Mouse (Mus musculus): Measurements from ENCODE around the gene Btrc. TPM values are rescaled to one million over a fixed set of nuclear protein-coding genes. Genes with fewer than 3 reads are reported as not detected.
"Not testable (repeated sequence)": the region's sequence is repeated elsewhere in the genome, so short reads cannot be mapped to it uniquely, and the experiment has no call there.

The Btrc gene
- total RNA-seq, 2 experiments from 2014 or later = 99.4 to 104 TPM

GRCm38 (mm10) chr19:45510680-45511079, 147.1 kb downstream of the Btrc start:
- no peak for DNase-seq (ENCODE audit: low spot score in 2 of 2)
- intact Hi-C loops (cut with DNase I) = no loop called here

DNA sequence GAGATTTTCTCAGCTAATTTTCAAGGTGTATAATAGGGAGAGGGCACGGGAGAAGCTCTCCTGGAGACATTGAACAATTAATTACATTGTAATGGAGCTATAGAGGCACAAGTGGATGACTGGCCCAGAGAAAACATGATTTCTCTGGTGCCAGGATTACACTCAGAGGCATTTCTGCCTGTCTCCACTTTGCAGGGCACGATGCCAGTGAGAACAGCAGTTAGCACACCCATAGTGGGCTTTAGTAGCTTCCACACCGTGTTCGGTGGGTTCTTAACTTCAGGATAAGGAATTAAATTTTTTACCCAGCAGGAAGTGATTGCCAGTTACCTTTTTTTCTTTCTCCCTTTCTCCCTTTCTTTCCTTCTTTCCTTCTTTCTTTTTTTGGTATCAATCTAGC, 147.9 kb downstream of the Btrc start:
- intact Hi-C loops (cut with DNase I) = no loop called here
- no peak for DNase-seq (ENCODE audit: low spot score in 2 of 2)

DNA sequence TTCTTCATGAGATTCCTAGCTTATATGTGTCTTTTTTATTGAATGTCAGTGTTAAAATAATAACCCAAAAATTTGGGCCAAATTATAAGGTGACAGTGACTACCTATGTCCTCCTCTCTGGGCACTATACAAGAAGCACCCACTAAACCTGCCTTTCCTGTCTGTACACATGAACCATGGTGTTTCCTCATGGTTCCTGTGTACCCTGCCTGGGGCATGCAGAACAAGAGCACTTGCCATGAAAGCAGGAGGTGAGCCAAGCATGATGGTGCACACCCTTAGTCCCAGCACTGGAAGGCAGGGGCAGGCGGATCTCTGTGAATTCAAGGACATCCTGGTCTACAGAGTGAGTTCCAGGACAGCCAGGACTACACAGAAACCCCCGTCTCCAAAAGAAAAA, 151.8 kb downstream of the Btrc start:
- intact Hi-C loops (cut with DNase I) = no loop called here
- DNase-seq (ENCODE audit: low spot score in 2 of 2) = no peak

DNA sequence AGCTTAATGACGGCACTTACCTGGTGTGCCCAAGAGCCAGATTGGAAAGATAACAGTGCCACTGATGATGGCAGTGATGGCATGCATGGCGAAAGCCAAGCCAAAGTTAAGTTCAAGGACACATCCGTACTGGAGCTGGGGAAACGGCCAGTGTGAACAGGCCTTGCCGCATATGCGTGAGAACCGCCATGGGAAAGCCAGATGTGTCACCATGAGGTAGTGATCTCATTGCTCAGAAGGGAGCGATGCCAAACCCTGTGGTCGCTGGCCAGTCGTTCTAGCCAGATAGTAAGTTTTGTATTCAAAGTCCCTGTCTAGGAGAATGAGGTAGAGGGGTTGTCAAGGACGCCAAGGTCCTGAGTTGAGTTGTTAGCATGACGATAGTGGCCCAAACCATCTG, 152.7 kb downstream of the Btrc start:
- no peak for DNase-seq (ENCODE audit: low spot score in 2 of 2)
- intact Hi-C loops (cut with DNase I) = no loop called here

DNA sequence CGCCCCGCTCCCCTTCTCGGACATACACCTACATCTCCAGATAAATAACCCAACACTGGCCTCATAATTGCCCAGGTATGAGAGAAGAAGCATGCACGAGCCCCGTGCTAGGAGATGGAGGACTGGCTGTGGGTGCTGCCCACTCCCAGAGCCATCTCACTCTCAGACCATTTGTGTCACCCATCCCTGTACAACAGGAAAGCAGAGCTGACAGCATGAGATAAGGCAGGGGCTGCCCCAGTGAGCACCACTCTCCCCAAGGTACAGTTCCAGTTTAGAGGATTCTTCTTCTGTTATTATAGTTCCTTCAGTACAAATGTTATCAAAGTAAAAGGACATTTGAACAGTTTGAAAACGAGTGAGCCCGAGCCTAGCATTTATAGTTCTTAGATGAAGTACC, 163.8 kb downstream of the Btrc start:
- intact Hi-C loops (cut with DNase I) = no loop called here
- no peak for DNase-seq (ENCODE audit: low spot score in 2 of 2)

GRCm38 (mm10) chr19:45527931-45528534, 164.5 kb downstream of the Btrc start:
- intact Hi-C loops (cut with DNase I) = no loop called here
- DNase-seq (ENCODE audit: low spot score in 2 of 2) = no peak

DNA sequence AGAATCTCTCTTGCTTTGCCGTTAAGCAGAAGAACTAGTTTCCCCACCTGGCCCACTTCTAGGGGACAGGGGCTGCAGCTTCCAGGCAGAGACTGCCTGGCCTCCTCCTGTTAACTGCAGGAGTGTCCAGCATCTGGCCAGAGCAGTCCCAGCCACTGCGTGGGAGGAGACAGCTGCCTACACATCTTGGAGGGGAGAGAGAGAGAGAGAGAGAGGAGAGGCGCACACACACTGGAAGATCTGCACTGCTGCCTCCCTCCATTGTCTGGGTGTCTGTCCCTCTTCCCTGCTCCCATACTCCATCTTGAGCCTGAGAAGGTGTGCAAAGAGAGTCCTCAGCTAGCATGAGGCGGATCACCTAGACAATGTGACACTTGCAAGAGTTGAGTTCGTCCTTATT, 165.8 kb downstream of the Btrc start:
- intact Hi-C loops (cut with DNase I) = no loop called here
- no peak for DNase-seq (ENCODE audit: low spot score in 2 of 2)

GRCm38 (mm10) chr19:45530200-45530995, 166.9 kb downstream of the Btrc start:
- intact Hi-C loops (cut with DNase I) = no loop called here
- DNase-seq (ENCODE audit: low spot score in 2 of 2) = no peak

DNA sequence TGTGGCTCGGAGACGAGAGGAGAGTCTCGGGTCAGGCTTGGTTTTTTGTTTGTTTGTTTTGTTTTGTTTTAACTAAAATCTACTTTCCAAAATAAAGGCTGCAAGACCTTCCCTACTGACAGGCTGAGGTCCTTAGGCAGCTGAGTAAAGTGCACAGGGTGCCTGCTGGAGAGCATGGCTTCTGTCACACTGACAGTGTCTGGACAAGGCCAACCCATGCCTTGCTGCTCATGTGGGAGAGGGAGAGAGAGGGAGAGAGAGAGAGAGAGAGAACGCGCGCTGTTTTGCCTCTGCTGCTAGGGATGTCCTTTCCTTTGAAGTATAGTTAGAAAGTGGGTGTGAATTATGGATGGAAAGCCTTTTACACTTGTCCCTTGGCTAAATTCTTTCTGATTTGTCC, 168.0 kb downstream of the Btrc start:
- intact Hi-C loops (cut with DNase I) = no loop called here
- no peak for DNase-seq (ENCODE audit: low spot score in 2 of 2)

GRCm38 (mm10) chr19:45533617-45534016, 170.1 kb downstream of the Btrc start:
- intact Hi-C loops (cut with DNase I) = no loop called here
- DNase-seq (ENCODE audit: low spot score in 2 of 2) = no peak

DNA sequence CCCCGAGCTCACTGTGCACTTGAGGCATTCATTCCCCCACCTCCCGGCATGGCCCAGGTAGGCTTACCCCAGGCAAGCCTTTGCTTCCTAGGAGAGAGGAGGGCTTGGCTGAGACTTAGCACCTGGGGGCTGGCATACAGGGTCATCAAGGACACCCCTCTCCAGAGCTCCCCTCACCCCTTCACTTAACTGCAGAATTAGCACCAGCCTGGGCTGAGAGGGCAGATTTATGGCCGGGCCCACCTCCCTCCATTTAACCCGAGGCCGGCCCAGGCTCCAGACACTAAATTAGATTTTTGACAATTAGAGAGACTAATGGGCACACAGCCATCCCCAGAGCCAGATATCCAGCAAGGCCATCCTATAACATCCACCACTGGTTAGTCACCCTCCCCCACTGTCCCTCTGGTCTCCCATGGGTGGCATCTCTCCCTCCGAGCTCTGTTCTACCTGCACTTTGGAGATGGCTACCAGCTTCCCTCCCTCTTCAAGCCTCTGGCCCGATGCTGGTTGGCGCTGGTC, 171.7 kb downstream of the Btrc start:
- DNase-seq (ENCODE audit: low spot score in 2 of 2) = no peak
- intact Hi-C loops (cut with DNase I) = no loop called here

DNA sequence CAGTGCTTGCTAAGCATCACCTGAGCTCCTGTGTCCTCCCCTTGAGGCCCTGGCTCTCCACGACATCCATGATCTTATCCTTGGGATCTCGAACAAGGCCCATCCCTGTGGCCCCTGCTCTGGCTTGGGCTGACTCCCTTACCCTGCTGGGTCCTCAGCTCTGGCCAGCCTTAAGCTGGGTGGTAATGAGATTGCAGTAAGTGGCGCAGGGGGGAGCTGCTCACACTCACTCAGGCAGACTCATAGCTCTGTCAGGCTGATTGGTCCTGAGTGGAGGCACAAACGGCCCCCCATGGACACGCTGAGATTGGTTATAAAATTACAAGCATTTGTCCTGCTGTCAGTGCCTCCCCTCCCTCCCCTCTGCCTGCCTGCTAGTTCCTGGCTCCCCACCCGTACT, 172.4 kb downstream of the Btrc start:
- no peak for DNase-seq (ENCODE audit: low spot score in 2 of 2)
- intact Hi-C loops (cut with DNase I) = no loop called here

DNA sequence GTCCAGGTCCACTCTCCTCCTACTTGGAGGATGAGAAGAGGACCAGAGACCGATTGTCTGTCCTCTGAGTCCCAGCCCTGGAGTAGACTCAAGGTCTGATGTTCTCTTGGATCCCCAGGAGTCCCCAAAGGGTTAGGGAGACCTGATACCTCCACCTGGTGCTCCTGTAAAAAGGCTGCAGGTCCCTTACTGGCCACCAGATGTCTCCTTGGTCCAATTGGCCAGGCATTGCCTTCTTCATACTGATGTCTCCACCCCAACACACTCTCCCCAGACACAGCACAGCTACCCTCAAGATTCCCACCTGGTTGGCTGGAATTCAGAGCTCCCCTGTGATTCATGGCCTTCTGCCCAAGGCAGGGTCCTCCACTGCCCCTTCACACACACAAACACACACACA, 174.0 kb downstream of the Btrc start:
- peak; percentile 52 to 57 for DNase-seq (ENCODE audit: low spot score in 2 of 2)
- intact Hi-C loops (cut with DNase I) = no loop called here

- peak; percentile 42 to 67 for DNase-seq (ENCODE audit: low spot score in 2 of 2)
- intact Hi-C loops (cut with DNase I) = loop anchor here (5.0 kb wide), 2 partner anchors 54 to 99 kb away; no protein-coding TSS in a partner anchor
Measured at GRCm38 (mm10) chr19:45540657-45541408, 177.3 kb downstream of the Btrc start.

DNA sequence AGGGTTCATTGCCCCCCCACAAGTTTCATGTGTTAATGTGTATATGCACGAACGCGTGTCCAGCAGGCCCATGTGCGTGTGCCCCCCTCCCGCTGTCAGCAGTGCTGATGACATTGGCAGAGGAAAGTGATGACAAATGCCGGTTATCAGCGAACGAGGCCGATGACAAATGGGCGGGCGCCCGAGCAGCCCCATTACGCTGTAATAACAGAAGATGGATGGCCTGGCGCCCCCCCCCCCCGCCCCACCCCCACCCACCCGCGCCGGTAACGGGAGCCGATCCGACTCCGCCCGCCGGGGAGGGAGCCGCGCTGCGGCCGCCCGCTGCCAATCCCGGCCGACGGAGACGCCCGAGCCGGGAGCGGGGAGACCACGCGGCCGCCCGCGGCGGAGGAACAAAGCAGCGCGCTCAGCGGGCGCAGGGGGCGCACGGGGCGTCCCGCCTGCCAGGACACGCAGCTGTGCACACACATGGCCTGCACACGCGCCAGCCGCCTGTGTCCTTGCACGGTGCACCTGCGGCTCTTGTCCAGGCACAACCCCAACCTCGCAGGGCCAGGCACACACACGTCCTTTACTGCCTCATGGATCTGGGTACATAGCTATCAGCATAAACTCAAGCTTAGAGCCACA, 178.0 kb downstream of the Btrc start:
- intact Hi-C loops (cut with DNase I) = loop anchor here (5.0 kb wide), 2 partner anchors 54 to 99 kb away; no protein-coding TSS in a partner anchor
- peak; percentile 61 to 62 for DNase-seq (ENCODE audit: low spot score in 2 of 2)

DNA sequence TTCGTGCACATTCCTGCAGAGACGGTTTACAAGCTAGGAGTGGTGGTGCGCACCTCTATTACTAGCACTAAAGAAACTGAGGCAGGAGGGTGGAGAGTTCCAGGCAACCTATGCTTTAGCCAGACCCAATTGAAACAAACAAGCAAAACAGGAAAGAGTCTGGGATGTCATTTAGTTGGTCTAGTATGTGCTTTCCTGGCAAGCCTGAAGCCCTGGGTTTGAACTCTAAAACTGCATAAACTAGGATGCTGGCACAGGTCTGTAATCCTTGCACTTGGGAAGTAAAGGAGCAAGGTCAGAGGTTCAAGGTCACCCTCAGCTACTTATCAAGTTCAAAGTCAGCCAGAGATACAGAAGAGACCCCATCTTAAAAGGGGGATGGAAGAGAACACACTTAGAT, 178.5 kb downstream of the Btrc start:
- no peak for DNase-seq (ENCODE audit: low spot score in 2 of 2)
- intact Hi-C loops (cut with DNase I) = loop anchor here (5.0 kb wide), 2 partner anchors 55 to 100 kb away; no protein-coding TSS in a partner anchor

- intact Hi-C loops (cut with DNase I) = loop anchor here (2.0 to 5.0 kb wide), 3 partner anchors 57 to 324 kb away; no protein-coding TSS in a partner anchor
- DNase-seq (ENCODE audit: low spot score in 2 of 2) = no peak
Measured at GRCm38 (mm10) chr19:45544152-45544924, 180.8 kb downstream of the Btrc start.

DNA sequence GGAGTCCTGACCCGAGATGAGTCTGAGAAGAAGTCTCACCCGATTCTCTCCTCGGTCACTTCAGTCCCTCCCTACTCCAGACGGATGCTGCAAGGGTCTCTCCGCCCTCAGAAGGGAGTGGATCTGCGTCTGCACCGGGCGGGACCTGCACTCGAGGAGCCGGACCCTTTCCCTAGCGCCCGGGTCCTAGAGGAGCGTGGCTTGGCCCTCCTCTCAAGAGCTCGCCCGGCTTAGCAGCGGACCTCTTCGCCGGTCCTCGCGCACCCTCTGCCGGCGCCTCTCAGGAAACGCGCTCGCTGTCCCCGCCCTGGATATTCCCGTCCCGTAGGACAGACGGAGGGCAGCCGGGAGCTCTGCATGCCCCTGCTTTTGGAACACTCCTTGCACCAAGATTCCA, 181.4 kb downstream of the Btrc start:
- peak; percentile 68 to 83 for DNase-seq (ENCODE audit: low spot score in 2 of 2)
- intact Hi-C loops (cut with DNase I) = loop anchor here (2.0 to 5.0 kb wide), 4 partner anchors 58 to 324 kb away; no protein-coding TSS in a partner anchor

GRCm38 (mm10) chr19:45548196-45548595, 184.7 kb downstream of the Btrc start:
- DNase-seq (ENCODE audit: low spot score in 2 of 2) = not testable (repeated sequence)

More at GRCm38 (mm10) chr19:45548196-45548595, 184.7 kb downstream of the Btrc start:
- intact Hi-C loops (cut with DNase I) = loop anchor here (5.0 kb wide), 1 partner anchor 246 kb away; no protein-coding TSS in a partner anchor
